Mouse (Mus musculus): ENCODE data around the gene Rab3il1. TPM values are rescaled to one million over a fixed set of nuclear protein-coding genes. Genes with fewer than 3 reads are reported as not detected.
A peak's percentile ranks its signal among the peaks of the same experiment; 100 is the strongest.

Rab3il1 gene
- total RNA-seq, 2 experiments from 2014 or later, result 9.4 TPM

- TF ChIP-seq CTCF (IDR thresholded peaks at IDR 0.05), result no peak
- no peak for DNase-seq (ENCODE audit: extremely low spot score in 1 of 2, low spot score in 2 of 2)
- intact Hi-C loops (cut with DNase I), result no loop called here
- no peak overlapping the region for H3K4me3 ChIP-seq
- H3K27ac ChIP-seq, result no peak overlapping the region
Observed at GRCm38 (mm10) chr19:10058352-10058825, 56.9 kb downstream of the Rab3il1 start.

- Histone ChIP-seq H3K27ac (no peak overlapping the region), H3K4me3 (no peak overlapping the region)
- no peak for TF ChIP-seq CTCF (IDR thresholded peaks at IDR 0.05)
- no peak for DNase-seq (ENCODE audit: extremely low spot score in 1 of 2, low spot score in 2 of 2)
- intact Hi-C loops (cut with DNase I), result no loop called here
Observed at GRCm38 (mm10) chr19:10058876-10059427, 57.5 kb downstream of the Rab3il1 start.

- Histone ChIP-seq H3K4me3 (no peak overlapping the region), H3K27ac (peak overlapping the region; percentile 13; the same call in 1 of the 2 replicates)
- peak; percentile 92 for TF ChIP-seq CTCF (IDR thresholded peaks at IDR 0.05)
- intact Hi-C loops (cut with DNase I), result loop anchor here (10.0 kb wide), 1 partner anchor 135 kb away; no protein-coding TSS in a partner anchor
- peak in 1 of 2 experiments; percentile 46 for DNase-seq (ENCODE audit: extremely low spot score in 1 of 2, low spot score in 2 of 2)
Observed at GRCm38 (mm10) chr19:10059911-10060567, 58.6 kb downstream of the Rab3il1 start.

- no peak for TF ChIP-seq CTCF (IDR thresholded peaks at IDR 0.05)
- intact Hi-C loops (cut with DNase I), result loop anchor here (10.0 kb wide), 1 partner anchor 134 kb away; no protein-coding TSS in a partner anchor
- Histone ChIP-seq H3K27ac (no peak overlapping the region), H3K4me3 (no peak overlapping the region)
- no peak for DNase-seq (ENCODE audit: extremely low spot score in 1 of 2, low spot score in 2 of 2)
Observed at GRCm38 (mm10) chr19:10060783-10061590, 59.5 kb downstream of the Rab3il1 start.

GRCm38 (mm10) chr19:10061624-10062023 lies 60.2 kb downstream of the Rab3il1 start:
- H3K27ac ChIP-seq, result no peak overlapping the region
- no peak for TF ChIP-seq CTCF (IDR thresholded peaks at IDR 0.05)
- no peak for DNase-seq (ENCODE audit: extremely low spot score in 1 of 2, low spot score in 2 of 2)
- no peak overlapping the region for H3K4me3 ChIP-seq
- intact Hi-C loops (cut with DNase I), result loop anchor here (10.0 kb wide), 1 partner anchor 133 kb away; no protein-coding TSS in a partner anchor

- no peak for DNase-seq (ENCODE audit: extremely low spot score in 1 of 2, low spot score in 2 of 2)
- H3K27ac ChIP-seq, result no peak overlapping the region
- intact Hi-C loops (cut with DNase I), result loop anchor here (10.0 kb wide), 1 partner anchor 133 kb away; no protein-coding TSS in a partner anchor
Observed at GRCm38 (mm10) chr19:10062292-10062691, 60.8 kb downstream of the Rab3il1 start.

GRCm38 (mm10) chr19:10062862-10063261 lies 61.4 kb downstream of the Rab3il1 start:
- no peak for DNase-seq (ENCODE audit: extremely low spot score in 1 of 2, low spot score in 2 of 2)
- Histone ChIP-seq H3K4me3 (no peak overlapping the region), H3K27ac (no peak overlapping the region)
- intact Hi-C loops (cut with DNase I), result loop anchor here (10.0 kb wide), 1 partner anchor 132 kb away; no protein-coding TSS in a partner anchor
- no peak for TF ChIP-seq CTCF (IDR thresholded peaks at IDR 0.05)

More at GRCm38 (mm10) chr19:10062292-10062691, 60.8 kb downstream of the Rab3il1 start:
- no peak for TF ChIP-seq CTCF (IDR thresholded peaks at IDR 0.05)
- H3K4me3 ChIP-seq, result no peak overlapping the region

- Histone ChIP-seq H3K4me3 (no peak overlapping the region), H3K27ac (no peak overlapping the region)
- peak in 1 of 2 experiments; percentile 38 for DNase-seq (ENCODE audit: extremely low spot score in 1 of 2, low spot score in 2 of 2)
- intact Hi-C loops (cut with DNase I), result loop anchor here (10.0 kb wide), 1 partner anchor 130 kb away; no protein-coding TSS in a partner anchor
- no peak for TF ChIP-seq CTCF (IDR thresholded peaks at IDR 0.05)
Observed at GRCm38 (mm10) chr19:10064173-10065012, 62.9 kb downstream of the Rab3il1 start.

GRCm38 (mm10) chr19:10065465-10066188 lies 64.2 kb downstream of the Rab3il1 start:
- DNase-seq (ENCODE audit: extremely low spot score in 1 of 2, low spot score in 2 of 2), result no peak
- Histone ChIP-seq H3K27ac (no peak overlapping the region), H3K4me3 (no peak overlapping the region)
- intact Hi-C loops (cut with DNase I), result loop anchor here (10.0 kb wide), 1 partner anchor 129 kb away; no protein-coding TSS in a partner anchor
- TF ChIP-seq CTCF (IDR thresholded peaks at IDR 0.05), result no peak

GRCm38 (mm10) chr19:10066189-10066500 lies 64.7 kb downstream of the Rab3il1 start:
- no peak for DNase-seq (ENCODE audit: extremely low spot score in 1 of 2, low spot score in 2 of 2)
- Histone ChIP-seq H3K27ac (no peak overlapping the region), H3K4me3 (no peak overlapping the region)
- TF ChIP-seq CTCF (IDR thresholded peaks at IDR 0.05), result no peak
- intact Hi-C loops (cut with DNase I), result loop anchor here (10.0 kb wide), 1 partner anchor 129 kb away; no protein-coding TSS in a partner anchor
